Mouse (Mus musculus) heart, postnatal 14 days (tissue): ENCODE measurements at regions not wholly inside any gene's neighbourhood (a gene's known extent, or its start where the extent isn't known, plus 50 kb on each side); places are given as distances from the start of the nearest gene placed in this dataset.

Source experiments
- DNase-seq, 2 experiments: peaks; one replicate each; pipeline ENCODE4 v3.0.0; 2021 to 2022
- intact Hi-C: fragments of 180-260 bp; cut with DNase I; formaldehyde crosslinking; loops from one replicate; pipeline ENCODE4 v1.15.1; 2025

GRCm38 (mm10) chr4:142342482-142343206, 103.4 kb upstream of the Kazn start:
- intact Hi-C loops: no loop called here
- no peak for DNase-seq

- no peak for DNase-seq
- intact Hi-C loops: no loop called here
Observed at GRCm38 (mm10) chr4:142341305-142341704, 102.1 kb upstream of the Kazn start.

GRCm38 (mm10) chr4:142340057-142340456, 100.9 kb upstream of the Kazn start:
- DNase-seq: no peak
- intact Hi-C loops: no loop called here

GRCm38 (mm10) chr4:142337701-142338100, 98.5 kb upstream of the Kazn start:
- intact Hi-C loops: no loop called here
- peak; percentile 46 to 59 for DNase-seq

GRCm38 (mm10) chr4:142336943-142337342, 97.7 kb upstream of the Kazn start:
- intact Hi-C loops: no loop called here
- DNase-seq: no peak

- no peak for DNase-seq
- intact Hi-C loops: no loop called here
Observed at GRCm38 (mm10) chr4:142334084-142334483, 94.9 kb upstream of the Kazn start.

- DNase-seq: no peak
- intact Hi-C loops: no loop called here
Observed at GRCm38 (mm10) chr4:142330599-142330998, 91.4 kb upstream of the Kazn start.

- intact Hi-C loops: no loop called here
- DNase-seq: no peak
Observed at GRCm38 (mm10) chr4:142329600-142329999, 90.4 kb upstream of the Kazn start.

GRCm38 (mm10) chr4:142326511-142326910, 87.3 kb upstream of the Kazn start:
- no peak for DNase-seq
- intact Hi-C loops: no loop called here

- peak; percentile 21 to 52 for DNase-seq
Observed at GRCm38 (mm10) chr4:142321209-142321863, 82.1 kb upstream of the Kazn start.

GRCm38 (mm10) chr4:142310282-142310681, 71.1 kb upstream of the Kazn start:
- DNase-seq: no peak
- intact Hi-C loops: no loop called here

More at GRCm38 (mm10) chr4:142321209-142321863, 82.1 kb upstream of the Kazn start:
- intact Hi-C loops: no loop called here

GRCm38 (mm10) chr4:142308271-142308670, 69.1 kb upstream of the Kazn start:
- intact Hi-C loops: loop anchor here (2.0 kb wide), 1 partner anchor 19 kb away; no protein-coding TSS in a partner anchor
- DNase-seq: no peak

- intact Hi-C loops: no loop called here
- DNase-seq: no peak
Observed at GRCm38 (mm10) chr4:142307321-142307720, 68.1 kb upstream of the Kazn start.

- DNase-seq: no peak
- intact Hi-C loops: no loop called here
Observed at GRCm38 (mm10) chr4:142306076-142306475, 66.9 kb upstream of the Kazn start.

- intact Hi-C loops: no loop called here
- no peak for DNase-seq
Observed at GRCm38 (mm10) chr4:142303374-142304020, 64.3 kb upstream of the Kazn start.

- DNase-seq: no peak
- intact Hi-C loops: no loop called here
Observed at GRCm38 (mm10) chr4:142302724-142303120, 63.5 kb upstream of the Kazn start.

- intact Hi-C loops: no loop called here
- DNase-seq: peak; percentile 31 to 33
Observed at GRCm38 (mm10) chr4:142302041-142302723, 63.0 kb upstream of the Kazn start.

- intact Hi-C loops: no loop called here
- DNase-seq: no peak
Observed at GRCm38 (mm10) chr4:142298770-142299337, 59.7 kb upstream of the Kazn start.

- intact Hi-C loops: no loop called here
Observed at GRCm38 (mm10) chr4:142292760-142293159, 53.6 kb upstream of the Kazn start.

GRCm38 (mm10) chr4:142292334-142292733, 53.1 kb upstream of the Kazn start:
- no peak for DNase-seq
- intact Hi-C loops: no loop called here

More at GRCm38 (mm10) chr4:142292760-142293159, 53.6 kb upstream of the Kazn start:
- no peak for DNase-seq

- intact Hi-C loops: no loop called here
Observed at GRCm38 (mm10) chr4:142291366-142291765, 52.2 kb upstream of the Kazn start.

More at GRCm38 (mm10) chr4:142291366-142291765, 52.2 kb upstream of the Kazn start:
- no peak for DNase-seq
